Mouse (Mus musculus): ENCODE measurements at regions not wholly inside any gene's neighbourhood (a gene's known extent, or its start where the extent isn't known, plus 50 kb on each side); places are given as distances from the start of the nearest gene placed in this dataset.

- TF ChIP-seq CTCF (IDR thresholded peaks at IDR 0.05; ENCODE audit: low read depth) (no peak), EP300 (IDR thresholded peaks at IDR 0.05; ENCODE audit: low read depth) (no peak)
Measured at GRCm38 (mm10) chr8:10897573-10897972, 110.7 kb downstream of the Irs2 start.
